Mouse (Mus musculus) heart, embryonic 10.5 days (tissue): ENCODE results near the gene Rpl9-ps6. TPM values are rescaled to one million over a fixed set of nuclear protein-coding genes. Genes with fewer than 3 reads are reported as not detected.

ENCODE experiments used
- DNase-seq: peaks from one replicate; pipeline ENCODE4 v3.0.0-alpha.2; 2017; ENCODE audit warnings: low spot score
- H3K27ac ChIP-seq: fragments of 300-500 bp; sonication (generic); 2 replicates; pipeline ENCODE4 v1.5.1; 2016; ENCODE audit warnings: mild to moderate bottlenecking
- H3K27me3 ChIP-seq: fragments of 300-500 bp; sonication (generic); 2 replicates; pipeline ENCODE4 v1.6.1; 2016; ENCODE audit warnings: mild to moderate bottlenecking; ENCODE audit not compliant: poor library complexity, insufficient read depth, severe bottlenecking
- H3K36me3 ChIP-seq: fragments of 300-500 bp; sonication (generic); 2 replicates; pipeline ENCODE4 v1.6.1; 2016; ENCODE audit warnings: mild to moderate bottlenecking, moderate library complexity
- H3K4me1 ChIP-seq: fragments of 300-500 bp; sonication (generic); 2 replicates; pipeline ENCODE4 v1.6.1; 2016; ENCODE audit warnings: mild to moderate bottlenecking
- H3K4me3 ChIP-seq: fragments of 300-500 bp; sonication (generic); 2 replicates; pipeline ENCODE4 v1.5.1; 2016; ENCODE audit warnings: mild to moderate bottlenecking, moderate library complexity
- H3K9me3 ChIP-seq: fragments of 300-500 bp; sonication (generic); 2 replicates; pipeline ENCODE4 v1.6.1; 2016; ENCODE audit warnings: mild to moderate bottlenecking, moderate library complexity
- WGBS: fragments of 180-500 bp; shearing (Covaris S2); methylation state at CpG from one replicate; pipeline ENCODE4 v1.1.7; 2016; 5-methylcytosine and 5-hydroxymethylcytosine counted together
- polyA plus RNA-seq: library from polyadenylated mRNA; unstranded; fragments of >200 nt; fragmentation: Nextera tagmentation; extraction: Ambion mirVana; gene quantifications from 2 replicates; pipeline ENCODE4 v1.2.1, GENCODE M21; 2016

Gene Rpl9-ps6
- polyA plus RNA-seq, 1 experiment from 2014 or later: 55.7 TPM

GRCm38 (mm10) chr19:32424706-32425105 is 41.7 kb downstream of the Rpl9-ps6 start:
- H3K27me3 ChIP-seq: no peaks in the 10 kb centered on the region
- no peak for DNase-seq
- WGBS: 86% methylated on average over 3 of the region's 3 CpGs
- no peaks in the 10 kb centered on the region for H3K36me3 ChIP-seq
- H3K9me3 ChIP-seq: no peaks in the 10 kb centered on the region
- H3K27ac ChIP-seq: no peak overlapping the region
- peaks cover 8% of the 10 kb centered on the region; the same call in 1 of the 2 replicates for H3K4me1 ChIP-seq
- no peak overlapping the region for H3K4me3 ChIP-seq

DNA sequence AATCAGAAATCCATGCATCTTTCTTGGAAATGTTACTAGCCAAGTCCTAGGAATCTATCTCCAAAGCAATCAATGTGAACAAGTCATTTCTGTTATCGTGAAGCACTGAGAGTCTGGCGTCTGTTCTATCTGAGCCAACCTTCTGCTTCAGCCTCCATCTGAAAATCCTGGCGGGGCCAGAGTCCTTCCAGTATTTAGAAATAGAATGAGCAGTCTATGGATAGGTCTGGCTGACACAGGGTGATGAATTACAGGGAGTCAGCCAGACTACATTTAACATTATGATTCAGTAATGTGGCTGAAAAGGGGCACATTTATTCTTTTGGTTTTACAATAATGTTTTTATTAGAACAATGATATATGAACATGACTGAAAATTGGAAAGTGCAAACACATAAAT is 47.3 kb downstream of the Rpl9-ps6 start:
- Histone ChIP-seq H3K36me3 (no peaks in the 10 kb centered on the region), H3K4me1 (no peaks in the 10 kb centered on the region; the same call in 1 of the 2 replicates), H3K27me3 (no peaks in the 10 kb centered on the region), H3K4me3 (no peak overlapping the region), H3K27ac (no peak overlapping the region), H3K9me3 (no peaks in the 10 kb centered on the region)
- WGBS: 54% methylated on average over 3 of the region's 3 CpGs
- DNase-seq: no peak

DNA sequence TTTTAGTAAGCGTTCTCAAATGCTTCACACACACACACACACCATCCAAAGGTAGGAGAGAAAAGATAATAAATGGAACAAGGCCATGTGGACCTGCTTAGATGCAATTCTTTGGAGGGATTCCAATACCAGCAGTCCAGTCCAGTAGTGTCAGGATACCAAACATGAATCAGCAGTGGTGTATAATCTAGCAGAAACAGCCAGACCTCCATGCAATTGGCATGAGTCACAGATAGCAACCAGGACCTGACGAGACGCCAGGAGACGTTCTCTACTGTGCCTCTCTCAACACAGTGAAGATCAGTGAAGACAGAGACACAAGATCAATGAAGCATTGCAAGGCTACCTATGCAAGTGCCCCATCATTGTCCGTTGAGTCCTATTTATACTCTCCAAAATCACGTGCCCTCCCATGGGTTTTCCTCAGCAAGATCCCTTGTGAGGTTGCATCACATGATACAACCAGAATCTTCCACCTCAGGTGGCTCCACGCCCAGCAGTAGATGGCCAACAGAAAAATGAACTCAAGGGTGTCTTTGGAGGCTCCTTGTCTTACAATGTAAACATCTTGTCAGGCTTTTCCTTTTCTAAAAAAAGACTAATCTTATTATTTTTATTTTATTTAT is 49.6 kb downstream of the Rpl9-ps6 start:
- Histone ChIP-seq H3K4me3 (no peak overlapping the region), H3K27me3 (no peaks in the 10 kb centered on the region), H3K36me3 (no peaks in the 10 kb centered on the region), H3K4me1 (0 out of 2 replicates have a peak, but pooled peaks cover 4% of the 10 kb centered on the region), H3K27ac (no peak overlapping the region), H3K9me3 (no peaks in the 10 kb centered on the region)
- WGBS: 75% methylated on average over 7 of the region's 7 CpGs
- no peak for DNase-seq

Other genes starting within 250 kb of the Rpl9-ps6 start
- gene Sgms1, start 76.9 kb downstream of the Rpl9-ps6 start, polyA plus RNA-seq: 41.5 and 45.9 TPM in 2 replicates
- gene Minpp1, start 19.2 kb upstream of the Rpl9-ps6 start, polyA plus RNA-seq: 75.0 and 85.1 TPM in 2 replicates
- gene Papss2, start 129.2 kb upstream of the Rpl9-ps6 start, polyA plus RNA-seq: 6.6 and 12.2 TPM in 2 replicates